Mouse (Mus musculus): ENCODE measurements at regions not wholly inside any gene's neighbourhood (a gene's known extent, or its start where the extent isn't known, plus 50 kb on each side); places are given as distances from the start of the nearest gene placed in this dataset.

DNA sequence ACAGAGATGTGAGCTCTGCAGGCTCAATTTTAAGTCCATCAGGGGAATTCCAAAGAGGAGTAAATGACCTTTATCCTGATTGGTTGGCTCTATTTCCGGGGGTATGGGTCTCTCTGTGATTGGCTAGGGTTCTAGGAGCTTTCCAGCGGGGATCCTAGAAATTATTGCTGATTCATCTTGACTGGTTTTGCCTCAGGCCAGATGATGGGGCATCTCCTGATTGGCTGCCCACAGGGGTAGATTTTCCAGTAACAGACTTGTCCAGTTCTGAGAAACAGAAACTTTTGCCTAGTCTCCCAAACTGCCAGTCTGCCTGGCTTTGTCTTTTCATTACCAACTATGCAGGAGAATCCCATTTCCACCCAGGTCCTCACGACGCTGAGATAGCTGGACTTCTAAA, 301.3 kb downstream of the Ins1 start:
- DNase-seq (ENCODE audit: low read depth): no peak

DNA sequence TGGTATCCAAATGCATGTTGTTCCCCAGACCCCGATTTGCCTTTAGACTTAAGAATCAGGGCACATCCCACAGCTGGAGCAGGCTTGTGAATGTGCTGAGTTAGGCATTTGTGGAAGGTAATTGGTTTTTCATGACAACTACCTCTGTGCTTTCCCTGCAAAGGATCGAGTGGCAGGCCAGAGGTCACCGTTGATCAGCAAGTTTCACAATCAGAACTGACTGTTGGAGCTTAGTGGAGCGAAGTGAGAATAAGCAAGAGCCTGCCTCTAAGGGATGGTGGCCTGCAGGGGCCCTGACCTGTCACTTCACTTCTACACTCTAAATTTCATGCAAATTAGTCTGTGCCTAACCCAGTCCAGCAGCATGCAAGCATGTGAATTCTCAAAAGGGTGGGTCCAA, 270.7 kb downstream of the Ins1 start:
- no peak for DNase-seq (ENCODE audit: low read depth)

GRCm38 (mm10) chr19:52525509-52525908, 261.4 kb downstream of the Ins1 start:
- no peak for DNase-seq (ENCODE audit: low read depth)

DNA sequence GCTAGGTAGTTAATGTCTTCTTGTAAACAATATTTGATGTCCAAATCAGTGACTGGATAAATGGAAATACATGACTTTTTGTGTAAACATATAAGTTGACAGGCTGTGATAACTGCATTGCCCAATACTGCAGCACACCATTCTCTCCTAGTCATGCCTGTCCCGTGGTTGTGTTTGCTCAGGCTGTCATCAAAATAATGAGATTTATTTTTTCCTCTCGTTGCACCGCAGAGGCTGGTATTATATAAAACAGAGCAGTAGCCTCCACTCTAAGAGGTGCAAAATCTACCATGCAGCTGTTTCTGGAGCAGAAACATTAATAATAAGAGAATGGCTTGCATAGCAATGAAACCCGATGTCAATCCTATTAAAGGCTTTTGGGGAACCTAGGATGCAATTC, 239.2 kb downstream of the Ins1 start:
- no peak for DNase-seq (ENCODE audit: low read depth)
